Mouse (Mus musculus): ENCODE results near the gene Gm26602.

DNA sequence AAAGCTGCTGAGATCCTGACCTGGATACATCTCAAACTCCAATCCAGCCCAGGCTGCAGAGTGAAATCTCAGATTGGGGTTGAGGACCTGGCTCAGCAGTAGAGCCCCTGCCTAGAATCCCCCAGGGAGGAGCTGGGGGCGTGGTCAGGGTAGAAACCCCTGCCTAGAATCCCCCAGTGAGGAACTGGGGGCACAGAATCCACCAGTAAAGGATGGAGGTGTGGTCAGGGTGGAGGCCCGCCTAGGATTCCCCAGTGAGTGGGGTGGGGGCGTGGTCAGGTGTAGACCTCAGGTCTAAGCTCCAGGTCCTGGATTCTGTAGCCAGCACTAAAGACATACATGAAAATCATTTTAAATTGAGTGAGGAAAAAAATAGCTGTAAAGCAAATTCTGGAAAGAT lies 37.8 kb upstream of the Gm26602 start:
- TF ChIP-seq CTCF (conservative IDR thresholded peaks at IDR 0.05; ENCODE audit: insufficient read depth, insufficient read length, low read depth, low read length) (no peak), POLR2A (IDR thresholded peaks at IDR 0.05; ENCODE audit: low read depth, low read length) (no peak)
